Comparison of ENCODE assay signal across 10 mouse cellular contexts in genomic region chr19:37238651-37239050, GRCm38 (mm10). TPM values are rescaled to one million over a fixed set of nuclear protein-coding genes. Genes with fewer than 3 reads are reported as not detected.
DNase-seq lines count a peak whose midpoint lies in the region; ATAC-seq lines count a peak whose summit lies in the region.
"Had no signal": no experiment of that assay in that cellular context is flagged by ENCODE, and none has a peak within 500 bp of the region (broad histone marks: within the 10 kb centered on the region; RNA-seq: fewer than 3 reads in every experiment).

No protein-coding gene starts in this region.

- H3K4me3 ChIP-seq in heart, embryonic 11.5 days (ENCODE audit: low read depth, low read length): no peak overlapping the region
- H3K4me3 ChIP-seq in erythroblast, embryonic 14.5 days (replicated peaks): peak overlapping the region; percentile 64

- intact Hi-C loops in heart, postnatal 25 days (cut with DNase I): no loop called here

- no peaks in the 10 kb centered on the region for H3K36me3 ChIP-seq in heart, embryonic 11.5 days (ENCODE audit: control insufficient read depth, insufficient read depth, low read length)
- peaks cover 20% of the 10 kb centered on the region for H3K36me3 ChIP-seq in erythroblast, embryonic 14.5 days (ENCODE audit: control insufficient read depth)

- no peaks in the 10 kb centered on the region for H3K9me3 ChIP-seq in heart, embryonic 11.5 days (replicated peaks; ENCODE audit: control insufficient read depth, low read length)
- H3K9me3 ChIP-seq in erythroblast, embryonic 14.5 days (ENCODE audit: control insufficient read depth, low read length): no peaks in the 10 kb centered on the region

- peak overlapping the region; percentile 31; the same call in 1 of the 2 replicates for H3K27ac ChIP-seq in heart, embryonic 11.5 days (ENCODE audit: low read depth, low read length)

- H3K27me3 ChIP-seq in heart, embryonic 11.5 days (ENCODE audit: control insufficient read depth, insufficient read depth, low read length): peaks cover 28% of the 10 kb centered on the region
- peaks cover 13% of the 10 kb centered on the region for H3K27me3 ChIP-seq in erythroblast, embryonic 14.5 days (ENCODE audit: control insufficient read depth)

- no peak overlapping the region for H3K4me2 ChIP-seq in heart, embryonic 11.5 days

- ATAC-seq in heart, embryonic 11.5 days (replicated peaks; ENCODE audit: insufficient number of reproducible peaks, low FRiP score, low TSS enrichment): no peak

- DNase-seq in heart, postnatal 25 days (ENCODE audit: low spot score): no peak
- DNase-seq in ES-CJ7 (ENCODE audit: low read depth, low spot score): peak; percentile 50
- peak; percentile 20 for DNase-seq in lung, postnatal 14 days
- no peak for DNase-seq in kidney, adult 11 months
- no peak for DNase-seq in thymus, postnatal 0 days (ENCODE audit: low spot score)
- DNase-seq in urinary bladder, adult 18-20 months (ENCODE audit: low spot score in 2 of 2): no peak
- DNase-seq: cerebellum, postnatal 36 days; gastrocnemius, postnatal 14 days had no signal

- H3K9ac ChIP-seq in heart, embryonic 11.5 days (ENCODE audit: low read depth, low read length): no peak overlapping the region

- WGBS in heart, embryonic 11.5 days (ENCODE audit: insufficient replicate concordance): 14% methylated on average over 7 of the region's 7 CpGs

- no peaks in the 10 kb centered on the region for H3K4me1 ChIP-seq in heart, embryonic 11.5 days (ENCODE audit: control insufficient read depth, insufficient read depth, low read length)
- H3K4me1 ChIP-seq in erythroblast, embryonic 14.5 days (ENCODE audit: control insufficient read depth): peaks cover 81% of the 10 kb centered on the region

RNA-seq across cellular contexts. Expression of gene Cpeb3, which starts 30.2 kb away (rescaled TPM):
- polyA plus RNA-seq in heart, embryonic 11.5 days (2014; fragmentation: Nextera tagmentation; extraction: Ambion mirVana): 4.3 and 4.4 TPM in 2 replicates
- 10 to 100 TPM; 76.3 to 81.7 TPM for total RNA-seq in heart, postnatal 25 days (2021)
- polyA plus RNA-seq in erythroblast, embryonic 14.5 days (2012): 7.6 and 10.1 TPM in 2 replicates
- polyA plus RNA-seq in thymus, postnatal 0 days (2015; fragmentation: Nextera tagmentation; extraction: Ambion mirVana): 0.59 and 1.1 TPM in 2 replicates

RNA-seq across cellular contexts. Expression of gene March5, which starts 31.3 kb away (rescaled TPM):
- 89.6 and 96.3 TPM in 2 replicates for polyA plus RNA-seq in heart, embryonic 11.5 days (2014; fragmentation: Nextera tagmentation; extraction: Ambion mirVana)
- total RNA-seq in heart, postnatal 25 days (2021): 10 to 100 TPM; 82.1 to 85.6 TPM
- polyA plus RNA-seq in erythroblast, embryonic 14.5 days (2012): 23.8 and 29.4 TPM in 2 replicates
- 95.0 and 102 TPM in 2 replicates for polyA plus RNA-seq in thymus, postnatal 0 days (2015; fragmentation: Nextera tagmentation; extraction: Ambion mirVana)

Comparison
In these comparisons a context has a peak if more than half of its experiments do, and no peak if none do; other contexts are left out.
1. DNase-seq: peak in ES-CJ7 (single experiment) and lung, postnatal 14 days (single experiment); none in heart, postnatal 25 days (single experiment), kidney, adult 11 months (single experiment), thymus, postnatal 0 days (single experiment) and urinary bladder, adult 18-20 months (0 of 2).